Mouse (Mus musculus): ENCODE data around the gene 1700016C15Rik. TPM values are rescaled to one million over a fixed set of nuclear protein-coding genes. Genes with fewer than 3 reads are reported as not detected.

Gene 1700016C15Rik
- total and polyA plus RNA-seq, 2 experiments from 2014 or later: not detected

GRCm38 (mm10) chr1:177747869-177748540 lies 18.4 kb downstream of the 1700016C15Rik start:
- TF ChIP-seq CTCF (IDR thresholded peaks at IDR 0.05; ENCODE audit: low read depth): no peak
- Histone ChIP-seq H3K4me1 (ENCODE audit: insufficient read depth, low read length) (no peaks in the 10 kb centered on the region), H3K4me3 (ENCODE audit: low read length) (no peak overlapping the region), H3K27me3 (ENCODE audit: insufficient read depth, low read length) (no peaks in the 10 kb centered on the region), H3K36me3 (ENCODE audit: insufficient read depth, low read length) (no peaks in the 10 kb centered on the region), H3K4me2 (ENCODE audit: low read depth, low read length) (no peak overlapping the region), H3K9ac (replicated peaks; ENCODE audit: low read length) (no peak overlapping the region), H3K27ac (no peak overlapping the region), H3K9me3 (ENCODE audit: low read length) (peaks cover 3% of the 10 kb centered on the region; the same call in 1 of the 2 replicates)
- 96% methylated on average over 6 of the region's 6 CpGs for WGBS
- ATAC-seq: no peak
- DNase-seq (ENCODE audit: low spot score): no peak

- no peaks in the 10 kb centered on the region for H3K27me3 ChIP-seq (ENCODE audit: insufficient read depth, low read length)
- no peak overlapping the region for H3K9ac ChIP-seq (replicated peaks; ENCODE audit: low read length)
- H3K4me1 ChIP-seq (ENCODE audit: insufficient read depth, low read length): no peaks in the 10 kb centered on the region
- H3K4me2 ChIP-seq (ENCODE audit: low read depth, low read length): no peak overlapping the region
- DNase-seq (ENCODE audit: low spot score) (no peak), ATAC-seq (no peak)
- no peaks in the 10 kb centered on the region for H3K36me3 ChIP-seq (ENCODE audit: insufficient read depth, low read length)
- H3K4me3 ChIP-seq (ENCODE audit: low read length): no peak overlapping the region
- no peak overlapping the region for H3K27ac ChIP-seq
- WGBS: 67% methylated on average over 1 of the region's 1 CpGs
- peaks cover 3% of the 10 kb centered on the region; the same call in 1 of the 2 replicates for H3K9me3 ChIP-seq (ENCODE audit: low read length)
- no peak for TF ChIP-seq CTCF (IDR thresholded peaks at IDR 0.05; ENCODE audit: low read depth)
Observed at GRCm38 (mm10) chr1:177753496-177753895, 23.9 kb downstream of the 1700016C15Rik start.

DNA sequence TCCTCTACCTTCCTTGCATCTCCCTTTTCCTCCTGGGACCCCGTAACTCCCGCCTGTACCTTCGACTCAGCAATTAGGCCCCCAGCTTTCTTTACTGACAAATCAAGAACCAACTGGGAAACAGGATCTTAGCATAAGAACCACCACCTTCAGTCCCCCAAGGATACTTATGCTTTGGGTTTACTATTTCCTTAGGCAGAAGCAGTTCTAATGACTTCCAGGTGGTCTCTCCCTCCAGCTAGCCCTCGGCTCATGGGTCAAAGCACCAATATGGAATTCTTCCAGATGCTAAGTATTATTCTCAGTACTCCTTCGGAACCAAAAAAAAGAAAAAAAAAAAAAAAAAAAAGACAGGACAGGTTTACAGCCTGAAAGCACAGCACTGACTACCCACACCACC lies 27.6 kb downstream of the 1700016C15Rik start:
- no peak overlapping the region for H3K4me3 ChIP-seq (ENCODE audit: low read length)
- TF ChIP-seq CTCF (IDR thresholded peaks at IDR 0.05; ENCODE audit: low read depth): no peak
- H3K36me3 ChIP-seq (ENCODE audit: insufficient read depth, low read length): no peaks in the 10 kb centered on the region
- ATAC-seq (no peak), DNase-seq (ENCODE audit: low spot score) (no peak)
- H3K9ac ChIP-seq (replicated peaks; ENCODE audit: low read length): no peak overlapping the region
- H3K27me3 ChIP-seq (ENCODE audit: insufficient read depth, low read length): no peaks in the 10 kb centered on the region
- WGBS: 91% methylated on average over 5 of the region's 5 CpGs
- H3K9me3 ChIP-seq (ENCODE audit: low read length): no peaks in the 10 kb centered on the region
- H3K27ac ChIP-seq: no peak overlapping the region
- H3K4me1 ChIP-seq (ENCODE audit: insufficient read depth, low read length): no peaks in the 10 kb centered on the region
- H3K4me2 ChIP-seq (ENCODE audit: low read depth, low read length): no peak overlapping the region

- TF ChIP-seq CTCF (IDR thresholded peaks at IDR 0.05; ENCODE audit: low read depth): no peak
- no peak overlapping the region for H3K27ac ChIP-seq
- H3K4me2 ChIP-seq (ENCODE audit: low read depth, low read length): no peak overlapping the region
- H3K9ac ChIP-seq (replicated peaks; ENCODE audit: low read length): no peak overlapping the region
- no peak overlapping the region for H3K4me3 ChIP-seq (ENCODE audit: low read length)
- H3K27me3 ChIP-seq (ENCODE audit: insufficient read depth, low read length): no peaks in the 10 kb centered on the region
- no peak for DNase-seq (ENCODE audit: low spot score)
- ATAC-seq: no peak
- no peaks in the 10 kb centered on the region for H3K9me3 ChIP-seq (ENCODE audit: low read length)
- peaks cover 12% of the 10 kb centered on the region; the same call in 1 of the 2 replicates for H3K36me3 ChIP-seq (ENCODE audit: insufficient read depth, low read length)
- H3K4me1 ChIP-seq (ENCODE audit: insufficient read depth, low read length): no peaks in the 10 kb centered on the region
Observed at GRCm38 (mm10) chr1:177768931-177769330, 39.3 kb downstream of the 1700016C15Rik start.

DNA sequence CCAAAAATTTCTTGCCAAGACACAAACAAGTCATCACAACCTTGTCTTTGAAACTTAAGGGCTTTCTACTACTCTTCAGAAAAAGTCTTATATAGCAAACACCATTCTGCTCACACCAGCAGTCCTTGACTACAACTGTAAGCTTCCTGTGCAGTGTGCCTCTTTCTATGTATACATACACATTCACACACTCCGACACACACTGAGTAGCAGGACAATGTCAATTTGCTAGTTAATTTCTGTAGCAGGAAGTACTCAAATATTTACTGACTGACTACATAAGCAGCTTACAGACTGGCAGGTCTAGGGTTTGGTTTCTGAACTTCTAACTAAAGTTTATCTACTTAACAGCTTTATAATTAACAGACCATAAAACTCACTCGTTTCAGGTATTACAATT lies 47.8 kb downstream of the 1700016C15Rik start:
- 93% methylated on average over 2 of the region's 2 CpGs for WGBS
- no peak for ATAC-seq
- peaks cover 22% of the 10 kb centered on the region for H3K36me3 ChIP-seq (ENCODE audit: insufficient read depth, low read length)

GRCm38 (mm10) chr1:177792835-177793234 lies 63.2 kb downstream of the 1700016C15Rik start:
- Histone ChIP-seq H3K9me3 (ENCODE audit: low read length) (no peaks in the 10 kb centered on the region), H3K9ac (replicated peaks; ENCODE audit: low read length) (no peak overlapping the region), H3K27me3 (ENCODE audit: insufficient read depth, low read length) (no peaks in the 10 kb centered on the region), H3K4me3 (ENCODE audit: low read length) (no peak overlapping the region), H3K4me2 (ENCODE audit: low read depth, low read length) (no peak overlapping the region), H3K27ac (no peak overlapping the region), H3K4me1 (ENCODE audit: insufficient read depth, low read length) (peaks cover 12% of the 10 kb centered on the region; the same call in 1 of the 2 replicates), H3K36me3 (ENCODE audit: insufficient read depth, low read length) (no peaks in the 10 kb centered on the region)
- ATAC-seq: no peak
- no peak for DNase-seq (ENCODE audit: low spot score)
- TF ChIP-seq CTCF (IDR thresholded peaks at IDR 0.05; ENCODE audit: low read depth): no peak
- WGBS: 85% methylated on average over 3 of the region's 3 CpGs

More for the DNA sequence above, 47.8 kb downstream of the 1700016C15Rik start:
- no peak for TF ChIP-seq CTCF (IDR thresholded peaks at IDR 0.05; ENCODE audit: low read depth)
- H3K27me3 ChIP-seq (ENCODE audit: insufficient read depth, low read length): no peaks in the 10 kb centered on the region
- no peak overlapping the region for H3K9ac ChIP-seq (replicated peaks; ENCODE audit: low read length)
- no peak overlapping the region for H3K4me3 ChIP-seq (ENCODE audit: low read length)
- H3K4me1 ChIP-seq (ENCODE audit: insufficient read depth, low read length): no peaks in the 10 kb centered on the region
- no peak overlapping the region for H3K27ac ChIP-seq
- H3K9me3 ChIP-seq (ENCODE audit: low read length): no peaks in the 10 kb centered on the region
- no peak for DNase-seq (ENCODE audit: low spot score)
- no peak overlapping the region for H3K4me2 ChIP-seq (ENCODE audit: low read depth, low read length)

GRCm38 (mm10) chr1:177794866-177795265 lies 65.3 kb downstream of the 1700016C15Rik start:
- DNase-seq (ENCODE audit: low spot score) (no peak), ATAC-seq (no peak)
- Histone ChIP-seq H3K27ac (0 out of 2 replicates have a peak overlapping the region, but pooled peaks have one; percentile 0), H3K9me3 (ENCODE audit: low read length) (no peaks in the 10 kb centered on the region), H3K4me2 (ENCODE audit: low read depth, low read length) (peak overlapping the region; percentile 71), H3K27me3 (ENCODE audit: insufficient read depth, low read length) (no peaks in the 10 kb centered on the region), H3K36me3 (ENCODE audit: insufficient read depth, low read length) (no peaks in the 10 kb centered on the region), H3K4me1 (ENCODE audit: insufficient read depth, low read length) (peaks cover 12% of the 10 kb centered on the region; the same call in 1 of the 2 replicates), H3K4me3 (ENCODE audit: low read length) (peak overlapping the region; percentile 80), H3K9ac (replicated peaks; ENCODE audit: low read length) (peak overlapping the region; percentile 87; the same call in 1 of the 2 replicates)
- WGBS: 7% methylated on average over 8 of the region's 8 CpGs
- TF ChIP-seq CTCF (IDR thresholded peaks at IDR 0.05; ENCODE audit: low read depth): no peak

Data from hindbrain, postnatal 0 days (tissue).